Mouse (Mus musculus) embryonic stem cell, embryonic (primary cell): Measurements from ENCODE around the gene Kat14.

Experiments
- CTCF ChIA-PET, 4 experiments: fragments of 300-600 bp in 2 of 4; fragments of 350-600 bp in 2 of 4; sonication (Branson Sonifier 250); formaldehyde crosslinking; loops; one replicate each; lab custom pipeline; 2022; ENCODE audit warnings: inconsistent platforms in 2 of 4; lab: Charles Lee
- POLR2A ChIA-PET, 4 experiments: fragments of 300-600 bp in 2 of 4; fragments of 350-600 bp in 2 of 4; sonication (Branson Sonifier 250); formaldehyde crosslinking; loops; one replicate each; lab custom pipeline; 2022; ENCODE audit warnings: antibody characterized with exemption in 4 of 4, inconsistent platforms in 1 of 4; lab: Charles Lee

The Kat14 gene

DNA sequence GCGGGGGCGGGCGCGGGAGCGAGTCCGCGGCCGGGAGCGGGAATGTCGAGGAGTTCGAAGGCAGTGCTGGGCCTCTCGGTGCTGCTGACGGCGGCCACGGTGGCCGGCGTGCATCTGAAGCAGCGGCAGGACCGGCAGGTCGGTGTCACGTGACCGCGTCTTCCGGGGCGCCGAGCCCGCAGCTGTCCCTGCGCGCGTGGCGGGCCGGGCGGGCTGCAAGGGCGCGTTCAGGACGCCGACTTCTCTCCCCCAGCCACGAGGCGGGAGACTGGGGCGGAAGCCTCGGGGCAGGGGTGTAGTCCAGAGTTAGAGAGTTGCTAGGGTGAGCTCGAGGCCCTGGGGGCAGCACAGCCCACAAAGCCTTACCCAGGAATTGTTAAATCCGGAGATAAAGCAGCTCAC, 238 bp downstream of the Kat14 start:
- CTCF ChIA-PET: interaction anchor here in 2 of 4 experiments (0.6 to 1.5 kb wide), 4 partner anchors 24 to 48 kb away, joined by 3 to 6 read pairs (median 4); no protein-coding TSS in a partner anchor
- POLR2A ChIA-PET: interaction anchor here in 3 of 4 experiments (0.6 to 4.7 kb wide), 41 partner anchors 9 to 453 kb away, joined by 3 to 31 read pairs (median 4); partner anchors contain the start of genes Dstn (in 1 of the 3), Ovol2 (in 1 of the 3), Rbbp9 (in 1 of the 3) and Rrbp1 (in 1 of the 3)

DNA sequence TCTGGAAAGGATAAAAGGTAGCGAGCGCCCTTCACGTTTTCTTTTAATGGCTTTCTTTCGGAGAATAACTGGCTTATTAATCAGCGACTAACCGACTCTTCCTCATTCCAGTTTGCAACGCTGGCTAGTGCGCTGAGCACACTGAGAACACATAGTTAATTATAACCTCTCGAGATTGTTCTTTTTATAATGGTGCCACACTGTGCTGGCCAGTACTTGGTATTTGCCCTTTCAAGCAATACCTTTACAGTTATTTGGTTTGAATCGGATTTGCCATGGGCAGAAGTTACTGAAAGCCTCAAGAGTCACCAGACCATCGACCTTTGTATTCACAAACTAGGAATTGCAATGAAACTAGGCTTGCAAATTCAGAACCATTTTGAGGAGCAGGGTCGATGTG, 728 bp downstream of the Kat14 start:
- CTCF ChIA-PET: interaction anchor here in 1 of 4 experiments (1.0 to 1.5 kb wide), 2 partner anchors 23 to 47 kb away, joined by 3 to 4 read pairs; no protein-coding TSS in a partner anchor
- POLR2A ChIA-PET: interaction anchor here in 3 of 4 experiments (0.6 to 4.7 kb wide), 30 partner anchors 8 to 454 kb away, joined by 3 to 31 read pairs (median 4); partner anchors contain the start of genes Dstn (in 1 of the 3), Rbbp9 (in 1 of the 3) and Rrbp1 (in 1 of the 3)

DNA sequence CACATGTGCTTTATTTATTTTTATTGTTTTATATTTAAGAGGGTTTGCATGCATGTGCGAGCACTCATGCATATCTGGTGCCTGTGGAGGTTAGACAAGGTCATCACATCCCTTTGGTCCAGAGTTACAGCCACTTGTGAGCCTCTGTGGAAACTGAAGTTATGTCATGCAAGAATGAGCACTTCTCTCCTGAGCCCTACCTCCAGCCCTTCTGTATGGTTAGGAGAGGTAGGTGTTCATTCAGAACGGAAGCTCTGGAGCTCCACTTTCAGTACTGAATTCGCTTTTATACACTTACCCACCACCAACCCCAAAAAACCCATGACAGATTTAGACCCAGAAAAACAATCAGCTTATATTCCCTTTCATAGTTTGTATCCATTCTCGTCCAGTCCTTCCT, 2.8 kb downstream of the Kat14 start:
- CTCF ChIA-PET: no interaction called here
- POLR2A ChIA-PET: interaction anchor here in 3 of 4 experiments (0.6 to 4.7 kb wide), 12 partner anchors 9 to 185 kb away, joined by 3 to 31 read pairs (median 4); partner anchors contain the start of genes Mgme1 (in 1 of the 3), Sec23b (in 1 of the 3) and Snx5 (in 1 of the 3)

DNA sequence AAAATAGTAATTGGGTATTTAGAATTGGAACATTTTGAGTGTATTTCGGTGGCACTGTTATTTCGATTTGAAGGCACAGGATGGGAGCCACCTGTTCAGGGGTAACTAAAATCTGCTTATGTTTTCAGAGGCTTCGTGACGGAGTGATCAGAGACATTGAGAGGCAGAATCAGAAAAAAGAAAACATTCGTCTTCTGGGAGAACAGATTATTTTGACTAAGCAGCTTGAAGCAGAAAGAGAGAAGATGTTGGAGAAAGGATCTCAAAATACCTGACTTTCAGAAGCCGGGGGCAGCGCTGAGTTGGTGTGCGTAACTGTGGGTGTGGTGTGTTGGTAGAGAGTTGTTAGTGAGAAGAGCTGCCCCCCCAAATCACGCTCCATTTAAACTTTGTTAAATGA, 4.3 kb downstream of the Kat14 start:
- POLR2A ChIA-PET: interaction anchor here in 1 of 4 experiments (1.3 kb wide), 1 partner anchor 47 kb away, joined by 3 read pairs; no protein-coding TSS in a partner anchor
- CTCF ChIA-PET: no interaction called here

DNA sequence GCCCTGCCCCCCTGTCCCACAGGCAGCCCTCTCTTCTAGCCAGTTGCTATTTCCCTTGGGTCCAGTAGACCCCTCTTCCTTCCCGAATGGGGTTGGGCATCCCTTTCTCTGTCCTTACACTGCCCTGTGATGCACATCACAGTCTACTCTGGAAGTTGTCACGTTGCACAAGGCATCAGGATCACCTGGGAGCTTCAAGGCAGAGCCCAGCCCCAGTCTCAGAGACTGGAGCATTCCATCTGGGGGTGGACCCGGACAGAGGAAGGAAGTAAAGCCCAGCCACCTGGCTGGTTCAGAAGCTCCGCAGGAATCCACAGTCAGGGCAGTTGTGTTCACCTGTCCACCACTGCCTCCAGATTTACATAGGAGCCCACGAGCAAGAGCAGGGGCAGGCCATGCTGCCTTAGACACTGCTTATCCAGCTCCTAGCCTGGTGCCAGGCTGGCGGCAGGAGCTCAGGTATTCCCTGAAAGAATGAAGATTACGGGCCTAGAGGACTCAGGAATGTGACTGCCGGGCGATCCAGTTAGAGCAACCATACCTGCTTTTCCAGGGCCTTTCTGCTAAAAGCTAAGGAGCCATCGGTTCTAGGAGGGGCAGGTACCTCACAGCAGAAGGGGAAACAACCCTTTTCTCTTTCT, 6.4 kb downstream of the Kat14 start:
- ChIA-PET CTCF (interaction anchor here in 1 of 4 experiments (2.0 kb wide), 1 partner anchor 18 kb away, joined by 8 read pairs; no protein-coding TSS in a partner anchor), POLR2A (interaction anchor here (0.5 to 2.3 kb wide), 20 partner anchors 8 to 181 kb away, joined by 3 to 11 read pairs (median 4); partner anchors contain the start of gene Sec23b (in 1 of the 4))

DNA sequence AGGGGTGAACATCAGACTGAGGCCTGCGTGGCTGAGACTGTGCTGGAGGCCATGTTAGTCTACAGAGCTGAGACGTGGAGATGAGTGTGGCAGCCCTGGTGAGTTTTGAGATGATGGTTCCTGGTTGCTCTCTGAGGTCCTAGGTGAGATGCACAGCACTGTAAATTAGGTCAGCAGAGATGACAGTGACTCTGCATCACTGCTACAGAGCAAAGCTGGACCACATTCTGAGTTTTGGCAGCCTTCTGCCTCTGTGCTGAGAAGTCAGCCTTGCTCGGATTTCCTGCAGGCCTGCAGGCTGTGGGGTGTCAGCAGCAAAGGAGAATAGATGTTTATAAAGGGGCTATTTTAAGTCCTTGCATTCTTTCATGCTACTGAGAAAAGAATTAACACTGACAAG, 12.5 kb downstream of the Kat14 start:
- ChIA-PET POLR2A (interaction anchor here in 2 of 4 experiments (0.9 to 2.1 kb wide), 4 partner anchors 9 to 12 kb away, joined by 4 to 10 read pairs (median 4); partner anchors contain the start of genes Kat14 (in 1 of the 2) and Pet117 (in 1 of the 2)), CTCF (no interaction called here)

DNA sequence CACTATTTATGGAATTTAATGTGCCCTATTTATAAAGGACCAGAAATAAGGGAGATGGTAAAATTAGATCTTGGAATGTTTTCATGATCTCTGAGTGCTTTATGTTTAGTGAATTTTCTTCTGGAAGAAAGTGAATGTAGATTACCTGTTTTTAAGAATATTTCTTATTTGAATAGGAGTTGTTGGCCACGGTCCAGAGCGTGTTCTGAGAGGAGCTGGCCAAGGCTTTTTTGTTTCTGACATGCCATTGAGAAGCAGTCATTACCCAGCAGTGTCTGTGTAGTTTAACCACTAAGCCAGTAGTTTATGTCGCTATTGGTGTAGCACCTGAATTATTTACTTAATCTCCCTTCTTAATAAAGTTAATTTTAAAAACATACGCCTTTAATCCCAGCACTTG, 13.0 kb downstream of the Kat14 start:
- ChIA-PET CTCF (no interaction called here), POLR2A (interaction anchor here in 2 of 4 experiments (1.1 to 2.3 kb wide), 3 partner anchors 10 to 17 kb away, joined by 4 to 10 read pairs (median 4); no protein-coding TSS in a partner anchor)

DNA sequence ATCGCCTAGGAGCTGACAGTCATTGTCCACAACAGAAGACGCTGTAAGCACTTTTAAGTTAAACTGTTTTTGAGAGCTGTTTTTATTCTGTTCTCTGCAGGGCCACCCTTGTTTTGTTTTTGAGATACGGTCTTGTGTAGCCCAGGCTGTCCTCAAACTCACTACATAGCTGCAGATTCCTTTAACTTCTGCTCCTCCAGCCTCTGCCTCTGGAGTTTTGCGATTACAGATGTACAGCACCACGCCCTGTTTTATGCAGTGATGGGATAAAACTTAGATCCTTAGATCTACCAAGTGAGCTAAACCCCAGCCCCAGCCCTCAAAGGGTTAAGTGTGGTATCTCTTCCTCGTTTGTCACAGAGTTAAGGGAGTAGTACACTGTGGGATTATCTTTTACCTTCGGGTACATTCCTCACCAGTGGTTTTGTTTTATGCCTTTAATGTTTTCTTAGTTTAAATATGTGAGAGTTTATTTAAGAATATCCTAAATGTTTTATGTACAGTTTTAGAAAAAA, 13.9 kb downstream of the Kat14 start:
- CTCF ChIA-PET: interaction anchor here in 2 of 4 experiments (0.6 to 0.7 kb wide), 2 partner anchors 58 to 92 kb away, joined by 3 read pairs; no protein-coding TSS in a partner anchor
- POLR2A ChIA-PET: interaction anchor here in 1 of 4 experiments (0.8 to 2.3 kb wide), 4 partner anchors 10 to 47 kb away, joined by 3 to 11 read pairs (median 7); partner anchors contain the start of genes Kat14 and Pet117

DNA sequence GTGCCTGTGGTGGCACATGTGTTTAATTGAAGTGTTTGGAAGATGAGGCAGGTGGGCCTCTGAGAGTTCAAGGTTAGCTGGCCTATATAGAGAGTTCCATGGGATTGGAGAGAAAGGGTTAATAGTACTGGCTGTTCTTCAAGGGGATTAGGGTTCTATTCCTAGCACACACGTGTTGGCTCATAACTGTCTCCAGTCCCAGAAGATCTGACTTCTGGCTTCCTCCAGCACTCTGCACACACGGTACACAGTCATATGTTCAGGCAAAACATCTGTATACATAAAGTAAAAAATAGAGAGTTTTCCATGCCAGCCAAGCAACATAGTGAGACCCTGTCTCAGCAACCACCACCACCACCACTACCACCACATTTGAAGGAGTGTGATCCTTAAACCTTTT, 17.5 kb downstream of the Kat14 start:
- CTCF ChIA-PET: no interaction called here

DNA sequence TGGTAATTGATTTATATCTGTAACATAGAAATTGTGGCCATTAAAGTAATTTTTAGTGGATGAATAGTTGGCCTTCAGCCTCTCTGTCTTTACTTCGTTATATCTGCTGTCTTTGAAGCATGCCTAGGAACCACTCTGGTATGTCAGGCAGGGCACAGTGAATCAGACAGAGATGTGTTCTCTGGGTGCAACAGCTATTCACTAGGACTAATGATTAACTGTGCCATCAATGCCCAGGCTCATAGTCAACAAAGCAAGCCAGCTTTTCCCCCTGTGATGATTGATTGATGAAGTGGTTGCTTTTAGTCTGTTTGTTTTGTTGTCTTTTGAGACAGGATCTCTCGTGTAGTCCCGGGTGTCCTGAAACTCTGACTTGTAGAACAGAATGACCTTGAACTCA, 19.6 kb downstream of the Kat14 start:
- ChIA-PET POLR2A (interaction anchor here in 3 of 4 experiments (0.6 to 2.9 kb wide), 8 partner anchors 9 to 166 kb away, joined by 3 to 15 read pairs (median 6); partner anchors contain the start of genes Kat14 (in 1 of the 3) and Pet117 (in 1 of the 3)), CTCF (no interaction called here)

More for the DNA sequence above, 17.5 kb downstream of the Kat14 start:
- POLR2A ChIA-PET: interaction anchor here in 2 of 4 experiments (0.5 to 1.4 kb wide), 3 partner anchors 9 to 18 kb away, joined by 3 to 4 read pairs (median 4); partner anchors contain the start of genes Kat14 (in 1 of the 2) and Pet117 (in 1 of the 2)

DNA sequence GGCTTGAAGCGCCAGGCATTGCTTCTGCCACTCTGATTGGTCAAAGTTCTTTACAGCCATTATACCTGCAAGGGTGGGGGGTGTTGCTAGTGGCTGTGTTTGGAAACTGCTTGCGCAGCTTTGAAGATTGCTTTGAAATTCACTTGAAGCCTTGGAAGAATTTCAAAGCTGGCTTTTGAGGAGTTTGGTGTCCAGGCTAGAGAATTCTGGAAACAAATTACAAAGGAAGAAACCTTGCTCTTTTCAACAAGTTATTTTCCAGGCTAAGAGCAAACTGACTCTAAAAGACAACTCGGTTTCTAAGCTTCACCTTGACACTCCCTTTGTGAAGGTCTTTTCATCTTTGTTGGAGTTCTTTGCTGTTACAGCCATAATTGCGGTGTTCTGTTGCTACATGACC, 30.7 kb downstream of the Kat14 start:
- CTCF ChIA-PET: interaction anchor here in 3 of 4 experiments (0.6 to 1.5 kb wide), 4 partner anchors 12 to 35 kb away, joined by 3 to 5 read pairs (median 4); no protein-coding TSS in a partner anchor
- POLR2A ChIA-PET: interaction anchor here (0.5 to 3.8 kb wide), 35 partner anchors 10 to 484 kb away, joined by 3 to 31 read pairs (median 3); partner anchors contain the start of genes Dzank1 (in 2 of the 4), Kat14 (in 2 of the 4), Ovol2 (in 2 of the 4) and Pet117 (in 2 of the 4)

DNA sequence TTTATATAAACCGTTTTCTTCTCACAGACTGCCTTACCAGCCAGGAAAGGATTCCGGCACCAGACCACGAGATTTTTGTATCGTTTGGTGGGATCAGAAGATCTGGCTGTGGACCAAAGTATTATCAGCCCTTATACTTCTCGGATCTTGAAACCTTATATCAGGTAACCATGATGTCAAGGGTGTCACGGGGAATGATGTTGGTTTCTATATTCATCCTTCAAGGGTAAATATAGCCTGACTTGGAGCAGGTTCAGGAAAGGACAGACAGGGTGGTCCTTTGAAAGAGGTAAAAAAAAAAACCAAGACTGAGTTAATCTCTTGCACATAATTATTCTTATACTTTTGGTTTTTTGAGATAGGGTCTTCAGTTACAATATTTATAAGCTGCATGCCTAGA, 31.9 kb downstream of the Kat14 start:
- POLR2A ChIA-PET: interaction anchor here in 2 of 4 experiments (1.5 to 3.8 kb wide), 4 partner anchors 11 to 31 kb away, joined by 3 to 31 read pairs (median 8); partner anchors contain the start of genes Kat14 (in 1 of the 2) and Pet117 (in 1 of the 2)
- CTCF ChIA-PET: no interaction called here

DNA sequence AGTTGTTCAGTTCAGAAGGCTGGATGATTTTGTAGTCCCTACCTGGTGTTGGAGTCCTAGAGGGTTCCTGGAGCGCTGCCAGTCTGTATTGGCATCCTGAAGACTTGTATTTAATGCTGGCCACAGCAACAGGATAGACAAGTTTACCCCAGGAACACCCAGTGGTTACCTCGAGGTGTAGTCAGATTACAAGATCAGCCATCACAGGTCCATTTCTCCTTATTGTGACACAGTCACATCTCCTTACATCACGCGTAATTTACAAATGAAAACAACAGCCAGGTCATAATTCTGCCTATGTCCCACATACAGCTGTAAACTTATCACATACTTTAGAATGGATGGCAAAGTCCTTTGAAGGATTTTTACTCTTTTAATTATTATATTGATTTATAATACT, 40.3 kb downstream of the Kat14 start:
- CTCF ChIA-PET: no interaction called here
- POLR2A ChIA-PET: interaction anchor here in 1 of 4 experiments (0.8 kb wide), 1 partner anchor 10 kb away, joined by 4 read pairs; no protein-coding TSS in a partner anchor

DNA sequence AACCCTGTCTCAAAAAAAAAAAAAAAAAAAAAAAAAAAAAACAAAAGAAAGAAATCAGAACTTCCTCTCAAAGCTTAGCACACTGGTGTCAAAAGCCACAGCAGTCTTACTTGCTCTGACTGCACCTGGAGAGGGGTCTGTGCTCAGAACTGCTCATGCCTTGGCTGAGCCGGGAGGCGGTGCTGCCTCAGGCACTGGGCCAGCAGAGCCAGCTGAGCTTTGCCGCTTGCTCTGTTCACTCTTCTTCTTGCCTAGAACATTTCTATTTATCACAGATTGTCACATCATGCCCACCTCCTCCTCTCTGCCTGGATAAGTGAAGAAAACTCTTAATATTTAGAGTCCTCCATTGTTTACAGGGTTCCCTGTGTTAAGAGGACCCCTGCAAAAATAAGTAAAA, 41.8 kb downstream of the Kat14 start:
- ChIA-PET CTCF (interaction anchor here in 2 of 4 experiments (0.6 to 1.2 kb wide), 6 partner anchors 17 to 425 kb away, joined by 3 to 6 read pairs (median 4); partner anchors contain the start of genes Kat14 (in 1 of the 2) and Pet117 (in 1 of the 2)), POLR2A (interaction anchor here (0.7 to 2.6 kb wide), 13 partner anchors 10 to 1457 kb away, joined by 3 to 8 read pairs (median 4); partner anchors contain the start of gene Sec23b (in 1 of the 4))

DNA sequence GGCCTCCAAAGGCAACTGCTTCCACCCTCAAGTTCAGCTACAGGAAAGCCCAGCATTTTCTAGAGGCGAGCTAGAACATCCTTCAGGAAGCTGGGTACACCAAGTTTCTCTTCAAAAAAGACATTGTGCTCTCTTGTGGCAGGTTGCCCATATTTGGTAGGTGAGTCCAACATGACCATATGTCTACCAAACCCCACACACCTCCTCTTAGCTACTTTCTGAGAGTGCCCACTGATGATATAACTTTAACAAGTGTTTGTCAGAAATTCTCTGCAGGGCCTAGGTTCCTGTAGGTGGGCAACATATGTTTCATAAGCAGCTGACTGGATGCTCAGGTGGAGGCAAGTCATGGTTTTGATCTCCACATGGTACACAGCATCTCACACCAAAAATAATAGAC, 45.9 kb downstream of the Kat14 start:
- POLR2A ChIA-PET: interaction anchor here in 3 of 4 experiments (0.6 to 1.9 kb wide), 7 partner anchors 9 to 470 kb away, joined by 3 to 8 read pairs (median 5); no protein-coding TSS in a partner anchor
- CTCF ChIA-PET: interaction anchor here in 1 of 4 experiments (0.7 kb wide), 1 partner anchor 434 kb away, joined by 4 read pairs; no protein-coding TSS in a partner anchor

DNA sequence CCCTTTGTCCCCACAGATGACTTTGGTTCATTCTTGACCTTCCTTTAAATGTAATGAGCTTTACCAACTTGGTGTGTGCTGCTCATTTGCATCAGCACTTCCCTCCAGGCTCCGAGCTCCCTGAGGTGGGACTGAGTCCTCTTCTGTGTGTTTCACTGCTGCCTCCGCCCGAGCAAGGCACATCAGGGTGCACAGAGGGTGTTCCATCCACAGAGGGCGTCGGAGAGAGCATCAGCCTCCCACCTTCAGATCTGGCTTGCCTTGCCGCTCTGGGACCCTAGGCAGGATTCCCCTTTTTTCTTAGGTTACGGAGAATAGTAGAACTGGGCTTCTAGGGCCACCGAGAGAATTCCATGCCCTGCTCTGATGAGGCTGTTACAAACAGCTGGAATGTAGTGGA, 48.1 kb downstream of the Kat14 start:
- POLR2A ChIA-PET: interaction anchor here in 3 of 4 experiments (0.6 to 3.8 kb wide), 26 partner anchors 8 to 148 kb away, joined by 3 to 14 read pairs (median 4); partner anchors contain the start of genes Kat14 (in 2 of the 3), Ovol2 (in 2 of the 3), Pet117 (in 2 of the 3) and Dzank1 (in 1 of the 3)
- CTCF ChIA-PET: interaction anchor here (0.6 to 2.5 kb wide), 16 partner anchors 9 to 508 kb away, joined by 3 to 10 read pairs (median 4); partner anchors contain the start of genes Kat14 (in 1 of the 4) and Pet117 (in 1 of the 4)

DNA sequence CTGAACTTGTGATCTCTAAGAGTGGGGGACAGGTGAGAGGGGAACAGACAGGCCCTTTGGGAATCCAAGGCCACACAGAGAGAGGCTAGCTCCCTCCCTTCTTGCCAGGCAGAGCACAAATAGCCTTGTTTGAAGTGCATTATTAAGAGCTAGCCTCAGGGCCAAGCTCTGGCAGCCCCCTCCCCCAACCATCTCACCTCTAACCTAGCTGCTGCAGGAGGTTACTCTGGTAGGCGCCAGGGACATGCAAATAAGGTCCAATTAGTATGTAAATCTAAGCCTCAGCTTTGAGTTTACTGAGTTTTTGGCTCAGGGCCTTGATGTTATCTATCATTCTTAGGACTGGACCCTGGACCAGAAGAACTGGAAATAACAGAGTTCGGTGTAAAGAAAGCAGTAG, 49.3 kb downstream of the Kat14 start:
- ChIA-PET POLR2A (interaction anchor here (0.6 to 3.8 kb wide), 38 partner anchors 11 to 298 kb away, joined by 3 to 14 read pairs (median 4); partner anchors contain the start of genes Kat14 (in 1 of the 4) and Pet117 (in 1 of the 4)), CTCF (interaction anchor here (0.6 to 2.5 kb wide), 15 partner anchors 11 to 509 kb away, joined by 3 to 10 read pairs (median 3); no protein-coding TSS in a partner anchor)
